Mouse (Mus musculus) neural tube, embryonic 11.5 days (tissue): ENCODE measurements around the gene Fam131c. TPM values are rescaled to one million over a fixed set of nuclear protein-coding genes. Genes with fewer than 3 reads are reported as not detected.

Experiments
- ATAC-seq: fragments of 200-750 bp; cut with Nextera tagmentation; 2 replicates; pipeline ENCODE4 v1.8.0; 2017; ENCODE audit warnings: moderate number of reproducible peaks, mild to moderate bottlenecking, moderate TSS enrichment, moderate library complexity; ENCODE audit not compliant: insufficient read depth, low FRiP score, low TSS enrichment
- DNase-seq: peaks from one replicate; pipeline ENCODE4 v3.0.0-alpha.2; 2015; ENCODE audit warnings: low spot score
- H3K27ac ChIP-seq: fragments of 300-500 bp; sonication (generic); 2 replicates; pipeline ENCODE4 v1.5.1; 2014; ENCODE audit warnings: low read depth, mild to moderate bottlenecking, low read length
- H3K27me3 ChIP-seq: fragments of 300-500 bp; sonication (generic); 2 replicates; pipeline ENCODE4 v1.6.1; 2014; ENCODE audit warnings: mild to moderate bottlenecking, low read length, mixed read lengths; ENCODE audit not compliant: control insufficient read depth, insufficient read depth
- H3K36me3 ChIP-seq: fragments of 300-500 bp; sonication (generic); 2 replicates; pipeline ENCODE4 v1.6.1; 2014; ENCODE audit warnings: mild to moderate bottlenecking, low read length, moderate library complexity, mixed read lengths; ENCODE audit not compliant: control insufficient read depth, insufficient read depth
- H3K4me1 ChIP-seq: fragments of 300-500 bp; sonication (generic); 2 replicates; pipeline ENCODE4 v1.6.1; 2014; ENCODE audit warnings: low read length, mixed read lengths; ENCODE audit not compliant: control insufficient read depth, insufficient read depth
- H3K4me2 ChIP-seq: fragments of 300-500 bp; sonication (generic); 2 replicates; pipeline ENCODE4 v1.6.1; 2014; ENCODE audit warnings: low read depth, mild to moderate bottlenecking, moderate library complexity
- H3K4me3 ChIP-seq: fragments of 300-500 bp; sonication (generic); 2 replicates; pipeline ENCODE4 v1.5.1; 2014; ENCODE audit warnings: low read depth, low read length
- H3K9ac ChIP-seq: fragments of 300-500 bp; sonication (generic); 2 replicates; pipeline ENCODE4 v1.6.1; 2014; ENCODE audit warnings: mild to moderate bottlenecking, low read length
- H3K9me3 ChIP-seq: fragments of 300-500 bp; sonication (generic); 2 replicates; pipeline ENCODE4 v1.6.1; 2016; ENCODE audit warnings: low read length; ENCODE audit not compliant: control insufficient read depth
- WGBS: fragments of 180-500 bp; shearing (Covaris S2); extraction: QIAGEN DNeasy Blood & Tissue Kit; methylation state at CpG from one replicate; pipeline ENCODE4 v1.1.7; 2014; 5-methylcytosine and 5-hydroxymethylcytosine counted together
- polyA plus RNA-seq: library from polyadenylated mRNA; unstranded; fragments of >200 nt; fragmentation: Nextera tagmentation; extraction: Ambion mirVana; gene quantifications from 2 replicates; pipeline ENCODE4 v1.2.1, GENCODE M21; 2014

The Fam131c gene
- polyA plus RNA-seq, 1 experiment from 2014 or later, result 0.85 TPM

GRCm38 (mm10) chr4:141334695-141335094, 33.3 kb upstream of the Fam131c start:
- Histone ChIP-seq H3K4me2 (no peak overlapping the region), H3K9me3 (no peaks in the 10 kb centered on the region), H3K27ac (peak overlapping the region; percentile 51; the same call in 1 of the 2 replicates), H3K4me1 (peaks cover 27% of the 10 kb centered on the region), H3K9ac (peak overlapping the region; percentile 40), H3K4me3 (no peak overlapping the region), H3K36me3 (no peaks in the 10 kb centered on the region), H3K27me3 (no peaks in the 10 kb centered on the region)
- ATAC-seq (no peak; the same call in 1 of the 2 replicates), DNase-seq (no peak)
- 52% methylated on average over 5 of the region's 5 CpGs for WGBS

DNA sequence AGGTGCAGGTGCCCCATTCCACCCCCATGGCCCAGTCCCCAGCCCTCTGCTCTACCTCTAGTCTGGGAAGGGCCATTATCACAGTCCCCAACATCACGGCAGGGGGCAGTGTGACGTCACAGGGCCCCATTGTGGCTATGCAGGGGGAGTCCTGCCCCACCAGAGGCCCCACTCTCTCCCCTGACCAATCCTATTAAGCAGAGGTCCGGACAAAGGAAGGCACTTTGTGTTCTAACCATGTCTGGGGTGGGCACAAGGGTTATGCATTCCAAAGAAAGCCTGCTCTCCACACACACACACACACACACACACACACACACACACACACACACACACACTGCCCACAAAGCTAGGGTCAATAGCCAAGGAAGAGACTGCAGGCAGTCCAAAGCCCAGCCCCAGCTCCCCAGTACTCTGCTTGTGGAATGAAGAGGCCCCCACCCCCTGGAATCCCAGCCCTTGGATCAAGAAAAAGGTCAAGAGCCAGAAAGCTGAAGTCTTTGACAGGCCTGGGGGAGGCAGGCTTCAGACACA, 32.7 kb upstream of the Fam131c start:
- peaks cover 27% of the 10 kb centered on the region for H3K4me1 ChIP-seq
- peak; percentile 80 for DNase-seq
- H3K36me3 ChIP-seq, result no peaks in the 10 kb centered on the region
- ATAC-seq, result peak; percentile 90
- H3K9me3 ChIP-seq, result no peaks in the 10 kb centered on the region
- WGBS, result 12% methylated on average over 3 of the region's 3 CpGs
- no peaks in the 10 kb centered on the region for H3K27me3 ChIP-seq
- no peak overlapping the region for H3K9ac ChIP-seq
- no peak overlapping the region for H3K4me2 ChIP-seq
- peak overlapping the region; percentile 68 for H3K27ac ChIP-seq
- no peak overlapping the region for H3K4me3 ChIP-seq

GRCm38 (mm10) chr4:141336196-141336595, 31.8 kb upstream of the Fam131c start:
- ATAC-seq (no peak), DNase-seq (no peak)
- Histone ChIP-seq H3K36me3 (no peaks in the 10 kb centered on the region), H3K27me3 (no peaks in the 10 kb centered on the region), H3K27ac (peak overlapping the region; percentile 68; the same call in 1 of the 2 replicates), H3K4me1 (peaks cover 27% of the 10 kb centered on the region), H3K4me3 (no peak overlapping the region), H3K9me3 (no peaks in the 10 kb centered on the region), H3K4me2 (no peak overlapping the region), H3K9ac (peak overlapping the region; percentile 14; the same call in 1 of the 2 replicates)
- 69% methylated on average over 6 of the region's 6 CpGs for WGBS

DNA sequence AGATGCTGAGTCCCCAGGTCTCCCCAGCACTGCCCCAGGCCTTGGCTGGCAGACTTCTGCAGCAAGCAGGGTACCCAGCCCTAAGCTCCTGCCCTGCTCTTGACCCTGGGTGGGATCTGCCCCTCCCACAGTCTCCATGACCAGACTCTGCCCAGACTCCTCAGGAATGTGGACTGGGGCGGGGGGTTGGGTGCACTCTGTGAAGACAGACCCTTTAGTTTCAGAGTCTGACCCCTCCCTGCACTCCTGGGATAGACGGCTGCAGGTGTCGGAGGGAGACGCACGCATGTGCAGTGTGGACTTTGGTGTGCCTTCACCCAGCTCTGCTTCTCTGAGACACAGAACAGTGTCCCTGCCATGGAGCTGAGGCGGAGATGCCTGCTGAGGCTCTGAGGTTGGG, 30.0 kb upstream of the Fam131c start:
- Histone ChIP-seq H3K4me1 (peaks cover 27% of the 10 kb centered on the region), H3K9ac (no peak overlapping the region), H3K36me3 (no peaks in the 10 kb centered on the region), H3K9me3 (no peaks in the 10 kb centered on the region), H3K27ac (no peak overlapping the region), H3K4me2 (no peak overlapping the region), H3K27me3 (no peaks in the 10 kb centered on the region), H3K4me3 (no peak overlapping the region)
- DNase-seq (peak; percentile 49), ATAC-seq (no peak)
- WGBS, result 20% methylated on average over 6 of the region's 6 CpGs

- Histone ChIP-seq H3K4me3 (no peak overlapping the region), H3K36me3 (no peaks in the 10 kb centered on the region), H3K9me3 (no peaks in the 10 kb centered on the region), H3K9ac (no peak overlapping the region), H3K27me3 (no peaks in the 10 kb centered on the region), H3K4me2 (no peak overlapping the region), H3K27ac (no peak overlapping the region), H3K4me1 (peaks cover 27% of the 10 kb centered on the region)
- WGBS, result 23% methylated on average over 1 of the region's 1 CpGs
- DNase-seq, result no peak
- ATAC-seq, result no peak
These were observed 29.2 kb upstream of the Fam131c start for GRCm38 (mm10) chr4:141338853-141339252.

- Histone ChIP-seq H3K4me2 (no peak overlapping the region), H3K9ac (no peak overlapping the region), H3K27ac (no peak overlapping the region), H3K4me3 (no peak overlapping the region), H3K9me3 (no peaks in the 10 kb centered on the region), H3K27me3 (no peaks in the 10 kb centered on the region), H3K4me1 (peaks cover 13% of the 10 kb centered on the region), H3K36me3 (no peaks in the 10 kb centered on the region)
- WGBS, result 51% methylated on average over 7 of the region's 7 CpGs
- ATAC-seq (no peak), DNase-seq (no peak)
These were observed 26.5 kb upstream of the Fam131c start for GRCm38 (mm10) chr4:141341477-141341876.

DNA sequence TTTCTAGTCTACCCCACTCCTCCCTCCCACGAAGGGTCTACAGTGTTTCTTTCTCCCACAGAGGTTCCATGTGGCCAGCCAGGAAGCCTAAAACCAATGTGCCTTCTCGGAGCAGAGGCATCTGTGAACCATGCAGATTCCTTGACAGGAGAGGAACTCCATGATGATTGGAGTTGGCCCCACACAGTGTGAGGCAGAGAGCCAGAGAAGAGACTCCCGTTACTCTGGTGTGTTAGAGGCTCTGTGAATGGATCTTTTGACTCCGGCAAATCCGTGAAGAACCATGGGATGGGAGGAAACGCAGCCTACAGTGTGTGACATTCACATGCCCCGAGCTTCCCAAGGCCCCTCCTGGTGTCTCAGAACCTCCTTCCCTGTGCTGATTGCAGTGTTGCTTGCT, 24.5 kb upstream of the Fam131c start:
- Histone ChIP-seq H3K4me2 (no peak overlapping the region), H3K9ac (no peak overlapping the region), H3K9me3 (no peaks in the 10 kb centered on the region), H3K27ac (no peak overlapping the region), H3K4me3 (no peak overlapping the region), H3K36me3 (no peaks in the 10 kb centered on the region), H3K4me1 (peaks cover 5% of the 10 kb centered on the region), H3K27me3 (no peaks in the 10 kb centered on the region)
- DNase-seq (no peak), ATAC-seq (no peak)
- WGBS, result 81% methylated on average over 7 of the region's 7 CpGs

- no peak overlapping the region for H3K9ac ChIP-seq
- no peak overlapping the region for H3K27ac ChIP-seq
- H3K4me2 ChIP-seq, result no peak overlapping the region
- H3K4me3 ChIP-seq, result no peak overlapping the region
- WGBS, result 89% methylated on average over 12 of the region's 12 CpGs
- no peaks in the 10 kb centered on the region for H3K36me3 ChIP-seq
- H3K9me3 ChIP-seq, result no peaks in the 10 kb centered on the region
- DNase-seq (no peak), ATAC-seq (no peak)
- no peaks in the 10 kb centered on the region for H3K4me1 ChIP-seq
- no peaks in the 10 kb centered on the region for H3K27me3 ChIP-seq
These were observed 22.8 kb upstream of the Fam131c start for GRCm38 (mm10) chr4:141345219-141345618.

GRCm38 (mm10) chr4:141347365-141347797, 20.6 kb upstream of the Fam131c start:
- no peak overlapping the region for H3K27ac ChIP-seq
- H3K4me2 ChIP-seq, result no peak overlapping the region
- H3K36me3 ChIP-seq, result no peaks in the 10 kb centered on the region
- WGBS, result 79% methylated on average over 8 of the region's 8 CpGs
- H3K4me1 ChIP-seq, result no peaks in the 10 kb centered on the region
- H3K9me3 ChIP-seq, result no peaks in the 10 kb centered on the region
- ATAC-seq (no peak), DNase-seq (no peak)
- H3K9ac ChIP-seq, result no peak overlapping the region
- H3K27me3 ChIP-seq, result no peaks in the 10 kb centered on the region
- no peak overlapping the region for H3K4me3 ChIP-seq
